Mouse (Mus musculus): ENCODE results near the gene Taf4. TPM values are rescaled to one million over a fixed set of nuclear protein-coding genes. Genes with fewer than 3 reads are reported as not detected.

Gene Taf4
- total and polyA plus RNA-seq, 2 experiments from 2014 or later = 2.9 to 15.0 TPM

DNA sequence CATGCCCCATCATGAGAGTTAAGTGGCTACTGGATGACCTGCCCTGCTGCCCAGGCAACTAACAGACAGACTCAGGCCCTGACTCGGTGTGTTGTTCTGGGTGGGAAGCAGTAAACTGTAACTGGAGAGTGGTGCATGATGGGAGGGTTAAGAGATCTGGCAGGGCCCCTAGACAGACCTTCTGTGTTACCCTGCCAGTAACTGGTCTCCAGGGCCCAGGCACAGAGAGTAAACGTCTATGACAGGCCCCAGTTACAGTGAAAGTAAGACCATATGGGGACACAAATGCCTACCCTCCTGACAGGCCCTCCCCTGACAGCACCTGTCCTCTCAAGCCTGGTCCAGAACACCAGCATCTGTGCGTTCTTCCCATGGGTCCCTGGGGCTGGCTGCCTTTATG, 113.8 kb downstream of the Taf4 start:
- Histone ChIP-seq H3K27me3 (ENCODE audit: insufficient read depth, low read length) (no peaks in the 10 kb centered on the region), H3K4me2 (ENCODE audit: low read depth, low read length, poor library complexity, severe bottlenecking) (no peak overlapping the region), H3K9me3 (ENCODE audit: low read length) (no peaks in the 10 kb centered on the region), H3K4me1 (ENCODE audit: insufficient read depth, low read length) (no peaks in the 10 kb centered on the region), H3K36me3 (ENCODE audit: insufficient read depth, low read length) (0 out of 2 replicates have a peak, but pooled peaks cover 3% of the 10 kb centered on the region), H3K9ac (replicated peaks; ENCODE audit: low read length, poor library complexity, severe bottlenecking) (no peak overlapping the region), H3K27ac (ENCODE audit: low read depth, low read length) (no peak overlapping the region), H3K4me3 (ENCODE audit: low read depth, low read length) (no peak overlapping the region)
- WGBS = 80% methylated on average over 3 of the region's 3 CpGs
- ATAC-seq (ENCODE audit: low FRiP score) = no peak
- DNase-seq (ENCODE audit: low spot score) = no peak
- TF ChIP-seq CTCF (IDR thresholded peaks at IDR 0.05) = no peak

Other genes with a start within 250 kb of the Taf4 start
- gene Lsm14b, start 48.3 kb upstream of the Taf4 start, total RNA-seq (2014; rRNA removed) = 113 and 118 TPM in 2 replicates
- gene Lsm14b, start 48.3 kb upstream of the Taf4 start, polyA plus RNA-seq (2015; fragmentation: Nextera tagmentation; extraction: Ambion mirVana) = 22.0 and 23.6 TPM in 2 replicates
- gene Psma7, start 65.8 kb upstream of the Taf4 start, total RNA-seq (2014; rRNA removed) = 197 and 234 TPM in 2 replicates
- 584 and 586 TPM in 2 replicates for gene Psma7, start 65.8 kb upstream of the Taf4 start, polyA plus RNA-seq (2015; fragmentation: Nextera tagmentation; extraction: Ambion mirVana)
- 110 and 111 TPM in 2 replicates for gene Ss18l1, start 65.9 kb upstream of the Taf4 start, total RNA-seq (2014; rRNA removed)
- 49.2 and 52.3 TPM in 2 replicates for gene Ss18l1, start 65.9 kb upstream of the Taf4 start, polyA plus RNA-seq (2015; fragmentation: Nextera tagmentation; extraction: Ambion mirVana)
- 18.0 and 21.3 TPM in 2 replicates for gene Mtg2, start 93.9 kb upstream of the Taf4 start, total RNA-seq (2014; rRNA removed)
- gene Mtg2, start 93.9 kb upstream of the Taf4 start, polyA plus RNA-seq (2015; fragmentation: Nextera tagmentation; extraction: Ambion mirVana) = 27.3 and 29.1 TPM in 2 replicates
- 6.2 and 9.3 TPM in 2 replicates for gene Hrh3, start 127.8 kb upstream of the Taf4 start, total RNA-seq (2014; rRNA removed)
- 4.9 and 6.2 TPM in 2 replicates for gene Hrh3, start 127.8 kb upstream of the Taf4 start, polyA plus RNA-seq (2015; fragmentation: Nextera tagmentation; extraction: Ambion mirVana)
- gene Osbpl2, start 142.7 kb upstream of the Taf4 start, total RNA-seq (2014; rRNA removed) = 52.6 and 67.5 TPM in 2 replicates
- gene Osbpl2, start 142.7 kb upstream of the Taf4 start, polyA plus RNA-seq (2015; fragmentation: Nextera tagmentation; extraction: Ambion mirVana) = 64.9 and 70.3 TPM in 2 replicates
- gene Adrm1, start 194.8 kb upstream of the Taf4 start, total RNA-seq (2014; rRNA removed) = 98.2 and 105 TPM in 2 replicates
- 222 and 224 TPM in 2 replicates for gene Adrm1, start 194.8 kb upstream of the Taf4 start, polyA plus RNA-seq (2015; fragmentation: Nextera tagmentation; extraction: Ambion mirVana)
- gene Lama5, start 249.2 kb upstream of the Taf4 start, total RNA-seq (2014; rRNA removed) = 5.9 and 8.9 TPM in 2 replicates
- 1.8 and 1.9 TPM in 2 replicates for gene Lama5, start 249.2 kb upstream of the Taf4 start, polyA plus RNA-seq (2015; fragmentation: Nextera tagmentation; extraction: Ambion mirVana)